Mouse (Mus musculus) midbrain, postnatal 0 days (tissue): ENCODE data around the gene Prkce. TPM values are rescaled to one million over a fixed set of nuclear protein-coding genes. Genes with fewer than 3 reads are reported as not detected.

Experiments
- ATAC-seq: fragments of 200-750 bp; cut with Nextera tagmentation; 2 replicates; pipeline ENCODE4 v1.8.0; 2017; ENCODE audit warnings: moderate number of reproducible peaks, mild to moderate bottlenecking, moderate TSS enrichment, moderate library complexity; ENCODE audit not compliant: low FRiP score
- DNase-seq: peaks from one replicate; pipeline ENCODE4 v3.0.0-alpha.2; 2015; ENCODE audit warnings: low spot score
- H3K27ac ChIP-seq: fragments of 300-500 bp; sonication (generic); 2 replicates; pipeline ENCODE4 v1.5.1; 2014; ENCODE audit warnings: low read depth, mild to moderate bottlenecking, low read length, mixed read lengths
- H3K27me3 ChIP-seq: fragments of 300-500 bp; sonication (generic); 2 replicates; pipeline ENCODE4 v1.6.1; 2014; ENCODE audit warnings: low read length, control low read depth, mixed read lengths; ENCODE audit not compliant: insufficient read depth
- H3K36me3 ChIP-seq: fragments of 300-500 bp; sonication (generic); 2 replicates; pipeline ENCODE4 v1.6.1; 2014; ENCODE audit warnings: low read length, control low read depth, mixed read lengths; ENCODE audit not compliant: insufficient read depth
- H3K4me1 ChIP-seq: fragments of 300-500 bp; sonication (generic); 2 replicates; pipeline ENCODE4 v1.6.1; 2014; ENCODE audit warnings: mild to moderate bottlenecking, control low read depth, antibody characterized with exemption, low read length, mixed read lengths; ENCODE audit not compliant: insufficient read depth
- H3K4me2 ChIP-seq: fragments of 300-500 bp; sonication (generic); 2 replicates; pipeline ENCODE4 v1.6.1; 2014; ENCODE audit warnings: low read depth, mild to moderate bottlenecking, low read length, mixed read lengths; ENCODE audit not compliant: poor library complexity, severe bottlenecking
- H3K4me3 ChIP-seq: fragments of 300-500 bp; sonication (generic); 2 replicates; pipeline ENCODE4 v1.5.1; 2014; ENCODE audit warnings: low read depth, mild to moderate bottlenecking, low read length, moderate library complexity
- H3K9ac ChIP-seq: fragments of 300-500 bp; sonication (generic); replicated peaks from 2 replicates; pipeline ENCODE4 v1.6.1; 2014; ENCODE audit warnings: mild to moderate bottlenecking, low read length, moderate library complexity, mixed read lengths; ENCODE audit not compliant: poor library complexity, severe bottlenecking
- H3K9me3 ChIP-seq: fragments of 300-500 bp; sonication (generic); 2 replicates; pipeline ENCODE4 v1.6.1; 2016; ENCODE audit warnings: low read length, control low read depth
- CTCF ChIP-seq: IDR thresholded peaks from 2 replicates; pipeline ENCODE4 v1.5.1; 2016; ENCODE audit warnings: antibody characterized with exemption, mild to moderate bottlenecking
- WGBS: fragments of 180-500 bp; shearing (Covaris S2); extraction: QIAGEN DNeasy Blood & Tissue Kit; methylation state at CpG from one replicate; pipeline ENCODE4 v1.1.7; 2014; 5-methylcytosine and 5-hydroxymethylcytosine counted together
- polyA plus RNA-seq: library from polyadenylated mRNA; unstranded; fragments of >200 nt; fragmentation: Nextera tagmentation; extraction: Ambion mirVana; gene quantifications from 2 replicates; pipeline ENCODE4 v1.2.1, GENCODE M21; 2015
- total RNA-seq: library from RNA; depleted of rRNA; stranded (reverse); fragments of >200 nt; gene quantifications from 2 replicates; pipeline ENCODE4 v1.2.3, GENCODE M21; 2014

Gene Prkce
- total and polyA plus RNA-seq, 2 experiments from 2014 or later, result 61.0 to 64.5 TPM

GRCm38 (mm10) chr17:86676909-86677308 lies 509.3 kb downstream of the Prkce start:
- Histone ChIP-seq H3K27me3 (no peaks in the 10 kb centered on the region), H3K9me3 (no peaks in the 10 kb centered on the region), H3K4me2 (no peak overlapping the region), H3K36me3 (no peaks in the 10 kb centered on the region), H3K4me1 (no peaks in the 10 kb centered on the region), H3K27ac (no peak overlapping the region), H3K9ac (no peak overlapping the region), H3K4me3 (no peak overlapping the region)
- ATAC-seq (no peak), DNase-seq (no peak)
- TF ChIP-seq CTCF, result no peak
- 79% methylated on average over 4 of the region's 4 CpGs for WGBS

- H3K4me3 ChIP-seq, result no peak overlapping the region
- no peaks in the 10 kb centered on the region for H3K4me1 ChIP-seq
- no peak overlapping the region for H3K4me2 ChIP-seq
- no peaks in the 10 kb centered on the region for H3K27me3 ChIP-seq
- H3K27ac ChIP-seq, result no peak overlapping the region
- H3K9ac ChIP-seq, result no peak overlapping the region
- no peak for TF ChIP-seq CTCF
- no peaks in the 10 kb centered on the region for H3K9me3 ChIP-seq
- DNase-seq, result no peak
- H3K36me3 ChIP-seq, result no peaks in the 10 kb centered on the region
- 94% methylated on average over 4 of the region's 4 CpGs for WGBS
- ATAC-seq, result no peak
These were observed 517.7 kb downstream of the Prkce start for GRCm38 (mm10) chr17:86685263-86685662.

GRCm38 (mm10) chr17:86687021-86687420 lies 519.4 kb downstream of the Prkce start:
- Histone ChIP-seq H3K4me2 (no peak overlapping the region), H3K27ac (no peak overlapping the region), H3K4me1 (no peaks in the 10 kb centered on the region), H3K36me3 (no peaks in the 10 kb centered on the region), H3K4me3 (no peak overlapping the region), H3K9me3 (no peaks in the 10 kb centered on the region), H3K9ac (no peak overlapping the region), H3K27me3 (no peaks in the 10 kb centered on the region)
- no peak for DNase-seq
- no peak for ATAC-seq
- no peak for TF ChIP-seq CTCF
- WGBS, result 78% methylated on average over 3 of the region's 3 CpGs

GRCm38 (mm10) chr17:86690871-86691390 lies 523.3 kb downstream of the Prkce start:
- Histone ChIP-seq H3K27me3 (no peaks in the 10 kb centered on the region), H3K9ac (no peak overlapping the region)

GRCm38 (mm10) chr17:86697751-86698150 lies 530.2 kb downstream of the Prkce start:
- Histone ChIP-seq H3K9me3 (no peaks in the 10 kb centered on the region), H3K4me2 (no peak overlapping the region), H3K4me1 (no peaks in the 10 kb centered on the region), H3K4me3 (no peak overlapping the region), H3K9ac (no peak overlapping the region), H3K27me3 (no peaks in the 10 kb centered on the region), H3K36me3 (no peaks in the 10 kb centered on the region), H3K27ac (no peak overlapping the region)
- WGBS, result 93% methylated on average over 2 of the region's 2 CpGs
- DNase-seq (no peak), ATAC-seq (no peak)
- TF ChIP-seq CTCF, result no peak

More at GRCm38 (mm10) chr17:86690871-86691390, 523.3 kb downstream of the Prkce start:
- no peaks in the 10 kb centered on the region for H3K36me3 ChIP-seq
- DNase-seq (no peak), ATAC-seq (no peak)
- H3K4me1 ChIP-seq, result no peaks in the 10 kb centered on the region
- no peak overlapping the region for H3K4me2 ChIP-seq
- WGBS, result 76% methylated on average over 2 of the region's 2 CpGs
- H3K4me3 ChIP-seq, result no peak overlapping the region
- no peaks in the 10 kb centered on the region for H3K9me3 ChIP-seq
- H3K27ac ChIP-seq, result no peak overlapping the region
- no peak for TF ChIP-seq CTCF

- DNase-seq (no peak), ATAC-seq (no peak)
- H3K36me3 ChIP-seq, result no peaks in the 10 kb centered on the region
- WGBS, result 85% methylated on average over 4 of the region's 4 CpGs
- H3K27ac ChIP-seq, result no peak overlapping the region
- no peak overlapping the region for H3K9ac ChIP-seq
- no peak for TF ChIP-seq CTCF
- H3K27me3 ChIP-seq, result no peaks in the 10 kb centered on the region
- H3K4me3 ChIP-seq, result no peak overlapping the region
- no peak overlapping the region for H3K4me2 ChIP-seq
- H3K9me3 ChIP-seq, result no peaks in the 10 kb centered on the region
- H3K4me1 ChIP-seq, result no peaks in the 10 kb centered on the region
These were observed 535.8 kb downstream of the Prkce start for GRCm38 (mm10) chr17:86703336-86703735.
